Mouse (Mus musculus): ENCODE results near the gene Chst3. TPM values are rescaled to one million over a fixed set of nuclear protein-coding genes. Genes with fewer than 3 reads are reported as not detected.
"Not testable (repeated sequence)": the region's sequence is repeated elsewhere in the genome, so short reads cannot be mapped to it uniquely, and the experiment has no call there.

Gene Chst3
- polyA plus RNA-seq, 1 experiment: 1.7 TPM

GRCm38 (mm10) chr10:60138680-60139079 lies 80.4 kb downstream of the Chst3 start:
- no peak for TF ChIP-seq FOSL1 (IDR thresholded peaks at IDR 0.05; ENCODE audit: insufficient read depth, low read length, poor library complexity, severe bottlenecking)
- TF ChIP-seq MAX (IDR thresholded peaks at IDR 0.05): no peak
- no peak for TF ChIP-seq MYOD1 (IDR thresholded peaks at IDR 0.05; ENCODE audit: control insufficient read depth, insufficient read length, low read depth)
- TF ChIP-seq USF1 (IDR thresholded peaks at IDR 0.05; ENCODE audit: low read depth): no peak
- no peak for TF ChIP-seq CEBPB (IDR thresholded peaks at IDR 0.05; ENCODE audit: low read depth)
- TF ChIP-seq MYOG (IDR thresholded peaks at IDR 0.05; ENCODE audit: control insufficient read depth, extremely low read depth, insufficient read length): no peak
- no peak for TF ChIP-seq CTCF (IDR thresholded peaks at IDR 0.05; ENCODE audit: control insufficient read depth, insufficient read depth, insufficient read length)
- Histone ChIP-seq H3K79me3 (ENCODE audit: low read depth) (no peaks in the 10 kb centered on the region), H3K79me2 (ENCODE audit: control insufficient read depth, insufficient read depth) (no peaks in the 10 kb centered on the region), H3K27me3 (ENCODE audit: control insufficient read depth, insufficient read depth, insufficient read length) (no peaks in the 10 kb centered on the region), H3K4me3 (ENCODE audit: insufficient read depth, poor library complexity, severe bottlenecking) (no peak overlapping the region), H3ac (ENCODE audit: control insufficient read depth, insufficient read length, low read depth) (no peak overlapping the region), H3K36me3 (ENCODE audit: control insufficient read depth, insufficient read depth) (no peaks in the 10 kb centered on the region)

DNA sequence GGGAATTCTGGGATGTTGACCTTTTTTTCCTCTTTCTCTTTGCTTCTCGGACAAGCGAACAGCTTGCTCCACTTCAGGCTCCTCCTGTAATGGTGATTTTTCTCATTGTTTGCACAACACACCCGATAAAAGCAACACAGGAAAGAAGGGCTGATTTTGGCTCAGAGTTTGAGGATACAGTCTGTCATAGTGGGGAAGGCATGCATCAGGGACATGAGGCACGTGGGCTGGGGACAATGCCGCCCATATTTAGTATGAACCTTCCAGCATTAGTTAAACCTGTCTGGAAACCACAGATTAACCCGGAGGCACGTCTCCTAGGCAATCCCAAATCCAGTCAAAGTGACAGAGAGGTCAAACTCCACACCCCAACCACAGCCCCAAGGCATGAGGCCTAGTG lies 82.1 kb downstream of the Chst3 start:
- Histone ChIP-seq H3K36me3 (ENCODE audit: control insufficient read depth, insufficient read depth) (no peaks in the 10 kb centered on the region), H3K27me3 (ENCODE audit: control insufficient read depth, insufficient read depth, insufficient read length) (no peaks in the 10 kb centered on the region), H3K79me2 (ENCODE audit: control insufficient read depth, insufficient read depth) (no peaks in the 10 kb centered on the region), H3K4me3 (ENCODE audit: insufficient read depth, poor library complexity, severe bottlenecking) (no peak overlapping the region), H3ac (ENCODE audit: control insufficient read depth, insufficient read length, low read depth) (no peak overlapping the region), H3K79me3 (ENCODE audit: low read depth) (no peaks in the 10 kb centered on the region)
- TF ChIP-seq MYOD1 (IDR thresholded peaks at IDR 0.05; ENCODE audit: control insufficient read depth, insufficient read length, low read depth): no peak

DNA sequence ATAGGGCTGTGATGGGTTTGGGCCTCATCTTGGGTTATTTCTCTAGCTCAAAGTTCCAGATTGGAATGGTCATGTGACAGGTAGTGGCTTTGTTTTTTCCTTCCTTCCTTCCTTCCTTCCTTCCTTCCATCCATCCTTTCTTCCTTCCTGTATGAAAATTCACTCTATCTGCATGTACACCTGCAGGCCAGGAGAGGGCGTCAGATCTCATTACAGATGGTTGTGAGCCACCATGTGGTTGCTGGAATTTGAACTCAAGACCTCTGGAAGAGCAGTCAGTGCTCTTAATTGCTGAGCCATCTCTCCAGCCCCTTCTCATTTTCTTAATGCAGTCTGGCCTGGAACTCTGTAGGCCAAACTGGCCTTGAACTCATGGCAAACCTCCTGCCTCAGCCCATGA lies 83.0 kb downstream of the Chst3 start:
- H3K79me2 ChIP-seq (ENCODE audit: control insufficient read depth, insufficient read depth): not testable (repeated sequence)

DNA sequence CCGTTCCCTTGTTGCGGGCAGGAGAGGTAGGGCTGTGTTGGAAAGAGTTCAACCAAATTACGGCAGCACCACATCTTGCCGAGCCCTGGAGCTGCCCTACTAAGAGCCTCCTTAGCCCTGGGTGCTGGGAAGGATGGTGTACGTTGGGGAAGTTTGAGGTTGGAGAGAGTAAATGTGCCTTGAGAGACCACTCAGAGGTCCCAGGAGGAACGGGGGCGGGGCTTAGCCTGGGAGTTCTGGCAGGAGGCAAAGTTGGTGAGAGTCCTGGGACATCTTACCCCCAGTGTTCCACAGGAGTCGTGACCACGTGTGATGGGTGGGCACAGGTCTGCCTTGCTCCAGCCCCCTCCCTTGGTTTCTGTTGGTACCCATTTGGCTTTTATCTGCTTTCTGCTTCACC lies 84.9 kb downstream of the Chst3 start:
- no peaks in the 10 kb centered on the region for H3K36me3 ChIP-seq (ENCODE audit: control insufficient read depth, insufficient read depth)
- H3K4me3 ChIP-seq (ENCODE audit: insufficient read depth, poor library complexity, severe bottlenecking): no peak overlapping the region
- H3ac ChIP-seq (ENCODE audit: control insufficient read depth, insufficient read length, low read depth): no peak overlapping the region
- TF ChIP-seq CTCF (IDR thresholded peaks at IDR 0.05; ENCODE audit: control insufficient read depth, insufficient read depth, insufficient read length): no peak
- no peak for TF ChIP-seq FOSL1 (IDR thresholded peaks at IDR 0.05; ENCODE audit: insufficient read depth, low read length, poor library complexity, severe bottlenecking)
- TF ChIP-seq MYOD1 (IDR thresholded peaks at IDR 0.05; ENCODE audit: control insufficient read depth, insufficient read length, low read depth): no peak
- TF ChIP-seq MAX (IDR thresholded peaks at IDR 0.05): no peak
- TF ChIP-seq USF1 (IDR thresholded peaks at IDR 0.05; ENCODE audit: low read depth): no peak
- no peak for TF ChIP-seq CEBPB (IDR thresholded peaks at IDR 0.05; ENCODE audit: low read depth)
- H3K79me2 ChIP-seq (ENCODE audit: control insufficient read depth, insufficient read depth): no peaks in the 10 kb centered on the region
- no peaks in the 10 kb centered on the region for H3K27me3 ChIP-seq (ENCODE audit: control insufficient read depth, insufficient read depth, insufficient read length)
- H3K79me3 ChIP-seq (ENCODE audit: low read depth): no peaks in the 10 kb centered on the region

More for the DNA sequence above, 83.0 kb downstream of the Chst3 start:
- not testable (repeated sequence) for H3K4me3 ChIP-seq (ENCODE audit: insufficient read depth, poor library complexity, severe bottlenecking); H3K36me3 ChIP-seq (ENCODE audit: control insufficient read depth, insufficient read depth); H3K27me3 ChIP-seq (ENCODE audit: control insufficient read depth, insufficient read depth, insufficient read length); H3K79me3 ChIP-seq (ENCODE audit: low read depth); H3ac ChIP-seq (ENCODE audit: control insufficient read depth, insufficient read length, low read depth)

- TF ChIP-seq USF1 (IDR thresholded peaks at IDR 0.05; ENCODE audit: low read depth) (no peak), MYOG (IDR thresholded peaks at IDR 0.05; ENCODE audit: control insufficient read depth, extremely low read depth, insufficient read length) (no peak), CTCF (IDR thresholded peaks at IDR 0.05; ENCODE audit: control insufficient read depth, insufficient read depth, insufficient read length) (no peak), FOSL1 (IDR thresholded peaks at IDR 0.05; ENCODE audit: insufficient read depth, low read length, poor library complexity, severe bottlenecking) (no peak), CEBPB (IDR thresholded peaks at IDR 0.05; ENCODE audit: low read depth) (no peak), MAX (IDR thresholded peaks at IDR 0.05) (no peak), MYOD1 (IDR thresholded peaks at IDR 0.05; ENCODE audit: control insufficient read depth, insufficient read length, low read depth) (no peak)
- Histone ChIP-seq H3K4me3 (ENCODE audit: insufficient read depth, poor library complexity, severe bottlenecking) (no peak overlapping the region), H3K79me2 (ENCODE audit: control insufficient read depth, insufficient read depth) (no peaks in the 10 kb centered on the region), H3K79me3 (ENCODE audit: low read depth) (no peaks in the 10 kb centered on the region), H3ac (ENCODE audit: control insufficient read depth, insufficient read length, low read depth) (no peak overlapping the region), H3K36me3 (ENCODE audit: control insufficient read depth, insufficient read depth) (no peaks in the 10 kb centered on the region), H3K27me3 (ENCODE audit: control insufficient read depth, insufficient read depth, insufficient read length) (no peaks in the 10 kb centered on the region)
These were observed 85.6 kb downstream of the Chst3 start for GRCm38 (mm10) chr10:60133501-60133900.

Small RNA genes within 50 kb of the gene (microRNA-seq; reads per million reads assigned to microRNA genes)
- gene Gm22117 (ENCODE audit: borderline microRNAs expressed): not detected

Other genes with a start within 250 kb of the Chst3 start
- gene Ascc1, start 216.5 kb downstream of the Chst3 start, polyA plus RNA-seq (2012; fragmentation: generic; extraction: Trizol): 24.1 TPM
- 104 TPM for gene Anapc16, start 216.1 kb downstream of the Chst3 start, polyA plus RNA-seq (2012; fragmentation: generic; extraction: Trizol)
- gene Spock2, start 113.0 kb downstream of the Chst3 start, polyA plus RNA-seq (2012; fragmentation: generic; extraction: Trizol): 12.1 TPM
- gene Psap, start 58.4 kb upstream of the Chst3 start, polyA plus RNA-seq (2012; fragmentation: generic; extraction: Trizol): 439 TPM
- 0.68 TPM for gene Vsir, start 127.6 kb upstream of the Chst3 start, polyA plus RNA-seq (2012; fragmentation: generic; extraction: Trizol)
- not detected for gene Gm17455, start 180.5 kb upstream of the Chst3 start, polyA plus RNA-seq (2012; fragmentation: generic; extraction: Trizol)

All from C2C12 (cell line).